Mouse (Mus musculus) heart, embryonic 15.5 days (tissue): Measurements from ENCODE around the gene Mrpl2. TPM values are rescaled to one million over a fixed set of nuclear protein-coding genes. Genes with fewer than 3 reads are reported as not detected.

Experiments used
- ATAC-seq: fragments of 200-750 bp; cut with Nextera tagmentation; replicated peaks from 2 replicates; pipeline ENCODE4 v1.8.0; 2017; ENCODE audit warnings: low read depth, moderate TSS enrichment; ENCODE audit not compliant: insufficient number of reproducible peaks, insufficient read depth, low FRiP score
- H3K27ac ChIP-seq: fragments of 300-500 bp; sonication (generic); 2 replicates; pipeline ENCODE4 v1.5.1; 2015; ENCODE audit warnings: mild to moderate bottlenecking, inconsistent platforms
- H3K27me3 ChIP-seq: fragments of 300-500 bp; sonication (generic); 2 replicates; pipeline ENCODE4 v1.6.1; 2015; ENCODE audit warnings: inconsistent platforms
- H3K36me3 ChIP-seq: fragments of 300-500 bp; sonication (generic); 2 replicates; pipeline ENCODE4 v1.6.1; 2015; ENCODE audit warnings: mild to moderate bottlenecking, inconsistent platforms
- H3K4me1 ChIP-seq: fragments of 300-500 bp; sonication (generic); replicated peaks from 2 replicates; pipeline ENCODE4 v1.6.1; 2015; ENCODE audit warnings: inconsistent platforms
- H3K4me2 ChIP-seq: fragments of 300-500 bp; sonication (generic); 2 replicates; pipeline ENCODE4 v1.6.1; 2015; ENCODE audit warnings: inconsistent platforms, mild to moderate bottlenecking, moderate library complexity
- H3K4me3 ChIP-seq: fragments of 300-500 bp; sonication (generic); 2 replicates; pipeline ENCODE4 v1.5.1; 2015; ENCODE audit warnings: mild to moderate bottlenecking, inconsistent platforms
- H3K9ac ChIP-seq: fragments of 300-500 bp; sonication (generic); 2 replicates; pipeline ENCODE4 v1.6.1; 2015; ENCODE audit warnings: mild to moderate bottlenecking, inconsistent platforms
- H3K9me3 ChIP-seq: fragments of 300-500 bp; sonication (generic); replicated peaks from 2 replicates; pipeline ENCODE4 v1.6.1; 2016; ENCODE audit warnings: inconsistent platforms
- WGBS: fragments of 180-500 bp; shearing (Covaris S2); methylation state at CpG from one replicate; pipeline ENCODE4 v1.1.7; 2015; ENCODE audit warnings: mixed read lengths; 5-methylcytosine and 5-hydroxymethylcytosine counted together
- polyA plus RNA-seq: library from polyadenylated mRNA; unstranded; fragments of >200 nt; fragmentation: Nextera tagmentation; extraction: Ambion mirVana; gene quantifications from 2 replicates; pipeline ENCODE4 v1.2.1, GENCODE M21; 2015

Gene Mrpl2
- polyA plus RNA-seq, 1 experiment from 2014 or later: 94.3 TPM

- H3K4me3 ChIP-seq: peak overlapping the region; percentile 79
- 90% methylated on average over 7 of the region's 7 CpGs for WGBS
These were observed 1.2 kb downstream of the Mrpl2 start for GRCm38 (mm10) chr17:46647279-46647678.

DNA sequence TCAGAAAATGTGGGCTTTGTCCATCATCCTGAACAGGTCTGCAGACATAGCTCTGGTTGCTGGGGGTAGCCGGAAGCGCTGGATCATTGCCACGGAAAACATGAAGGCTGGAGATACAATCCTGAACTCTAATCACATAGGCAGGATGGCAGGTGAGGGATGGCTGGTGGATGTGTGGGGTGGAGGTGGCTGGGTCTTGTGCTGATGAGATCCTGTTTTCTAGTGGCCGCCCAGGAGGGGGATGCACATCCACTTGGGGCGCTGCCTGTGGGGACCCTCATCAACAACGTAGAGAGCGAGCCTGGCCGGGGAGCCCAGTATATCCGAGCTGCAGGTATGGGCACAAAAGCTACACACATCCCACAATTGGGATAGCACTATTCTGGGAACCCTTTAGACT lies 2.4 kb downstream of the Mrpl2 start:
- 88% methylated on average over 9 of the region's 9 CpGs for WGBS
- no peak overlapping the region for H3K27ac ChIP-seq
- H3K27me3 ChIP-seq: no peaks in the 10 kb centered on the region
- no peak overlapping the region for H3K4me3 ChIP-seq
- H3K4me2 ChIP-seq: no peak overlapping the region
- peaks cover 56% of the 10 kb centered on the region for H3K4me1 ChIP-seq
- no peak for ATAC-seq
- no peak overlapping the region for H3K9ac ChIP-seq
- H3K36me3 ChIP-seq: peaks cover 18% of the 10 kb centered on the region
- no peaks in the 10 kb centered on the region for H3K9me3 ChIP-seq

More at GRCm38 (mm10) chr17:46647279-46647678, 1.2 kb downstream of the Mrpl2 start:
- Histone ChIP-seq H3K4me2 (no peak overlapping the region; the same call in 1 of the 2 replicates), H3K27me3 (no peaks in the 10 kb centered on the region), H3K36me3 (peaks cover 9% of the 10 kb centered on the region; the same call in 1 of the 2 replicates), H3K9me3 (no peaks in the 10 kb centered on the region), H3K9ac (0 out of 2 replicates have a peak overlapping the region, but pooled peaks have one; percentile 83), H3K27ac (no peak overlapping the region), H3K4me1 (peaks cover 45% of the 10 kb centered on the region)
- ATAC-seq: no peak

GRCm38 (mm10) chr17:46649811-46650210 lies 3.8 kb downstream of the Mrpl2 start:
- Histone ChIP-seq H3K27me3 (no peaks in the 10 kb centered on the region), H3K9ac (peak overlapping the region; percentile 91), H3K36me3 (peaks cover 32% of the 10 kb centered on the region), H3K9me3 (no peaks in the 10 kb centered on the region), H3K4me2 (peak overlapping the region; percentile 92), H3K4me3 (peak overlapping the region; percentile 82), H3K4me1 (peaks cover 52% of the 10 kb centered on the region), H3K27ac (peak overlapping the region; percentile 99)
- 29% methylated on average over 15 of the region's 15 CpGs for WGBS
- no peak for ATAC-seq

- peaks cover 50% of the 10 kb centered on the region for H3K4me1 ChIP-seq
- peak within 1 kb of the TSS; percentile 92 for H3K4me2 ChIP-seq
- H3K27me3 ChIP-seq: no peaks in the 10 kb centered on the region
- H3K9me3 ChIP-seq: no peaks in the 10 kb centered on the region
- peak within 1 kb of the TSS; percentile 91 for H3K9ac ChIP-seq
- under 1% methylated on average over 57 of the region's 58 CpGs for WGBS
- H3K27ac ChIP-seq: peak within 1 kb of the TSS; percentile 99
- H3K4me3 ChIP-seq: peak within 1 kb of the TSS; percentile 82
- peaks cover 36% of the 10 kb centered on the region for H3K36me3 ChIP-seq
- peak; percentile 94 for ATAC-seq
These were observed 4.4 kb downstream of the Mrpl2 start, which contains the start of gene Cul7 for GRCm38 (mm10) chr17:46650232-46651031. TSS of gene Cul7 (plus strand) at chr17:46650337.

GRCm38 (mm10) chr17:46651292-46651691 lies 5.3 kb downstream of the Mrpl2 start:
- peak overlapping the region; percentile 92 for H3K4me2 ChIP-seq
- H3K27ac ChIP-seq: peak overlapping the region; percentile 99
- ATAC-seq: no peak
- no peaks in the 10 kb centered on the region for H3K27me3 ChIP-seq
- H3K4me3 ChIP-seq: peak overlapping the region; percentile 82
- no peaks in the 10 kb centered on the region for H3K9me3 ChIP-seq
- H3K36me3 ChIP-seq: peaks cover 44% of the 10 kb centered on the region
- peak overlapping the region; percentile 91 for H3K9ac ChIP-seq
- 62% methylated on average over 17 of the region's 17 CpGs for WGBS
- peaks cover 52% of the 10 kb centered on the region for H3K4me1 ChIP-seq

DNA sequence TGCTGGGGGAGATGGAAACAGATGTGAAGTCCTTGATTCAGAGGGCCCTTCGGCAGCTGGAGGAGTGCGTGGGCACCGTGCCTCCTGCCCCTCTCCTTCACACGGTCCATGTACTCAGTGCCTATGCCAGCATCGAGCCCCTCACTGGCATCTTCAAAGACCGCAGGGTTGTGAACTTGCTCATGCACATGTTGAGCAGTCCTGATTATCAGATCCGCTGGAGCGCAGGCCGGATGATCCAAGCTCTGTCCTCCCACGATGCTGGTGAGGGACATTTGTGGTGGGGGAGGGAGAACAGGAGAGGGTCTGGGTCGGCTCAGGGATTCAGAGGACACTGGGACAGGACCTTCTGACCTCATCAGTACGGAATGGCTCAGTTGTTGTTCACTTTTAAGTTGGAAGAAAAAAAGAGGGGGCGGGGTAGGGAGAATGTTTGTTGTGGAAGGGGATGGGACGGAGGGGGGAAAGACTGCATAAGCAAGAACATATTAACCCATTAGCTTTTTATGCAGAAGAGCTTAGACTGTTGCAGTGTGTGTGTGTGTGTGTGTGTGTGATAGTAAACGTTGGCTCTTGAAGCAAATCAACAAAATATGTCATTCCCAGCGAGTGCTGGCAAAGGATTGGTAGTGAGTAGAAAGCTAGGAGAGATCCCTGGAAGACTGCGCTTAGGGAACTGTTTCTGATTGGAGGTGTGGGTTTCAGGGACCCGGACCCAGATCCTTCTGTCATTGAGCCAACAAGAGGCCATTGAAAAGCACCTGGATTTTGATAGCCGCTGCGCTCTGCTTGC lies 5.9 kb downstream of the Mrpl2 start:
- Histone ChIP-seq H3K36me3 (peaks cover 51% of the 10 kb centered on the region), H3K9me3 (no peaks in the 10 kb centered on the region), H3K4me1 (peaks cover 46% of the 10 kb centered on the region), H3K27ac (peak overlapping the region; percentile 99), H3K9ac (peak overlapping the region; percentile 91), H3K4me2 (peak overlapping the region; percentile 92), H3K4me3 (peak overlapping the region; percentile 82), H3K27me3 (no peaks in the 10 kb centered on the region)
- WGBS: 53% methylated on average over 20 of the region's 20 CpGs
- ATAC-seq: no peak

GRCm38 (mm10) chr17:46656054-46656453 lies 10.0 kb downstream of the Mrpl2 start:
- no peak overlapping the region for H3K4me2 ChIP-seq
- peaks cover 81% of the 10 kb centered on the region for H3K36me3 ChIP-seq
- H3K27me3 ChIP-seq: no peaks in the 10 kb centered on the region
- peaks cover 31% of the 10 kb centered on the region for H3K4me1 ChIP-seq
- H3K4me3 ChIP-seq: no peak overlapping the region
- no peak for ATAC-seq
- H3K9me3 ChIP-seq: no peaks in the 10 kb centered on the region
- WGBS: 80% methylated on average over 6 of the region's 6 CpGs
- H3K9ac ChIP-seq: no peak overlapping the region
- no peak overlapping the region for H3K27ac ChIP-seq

DNA sequence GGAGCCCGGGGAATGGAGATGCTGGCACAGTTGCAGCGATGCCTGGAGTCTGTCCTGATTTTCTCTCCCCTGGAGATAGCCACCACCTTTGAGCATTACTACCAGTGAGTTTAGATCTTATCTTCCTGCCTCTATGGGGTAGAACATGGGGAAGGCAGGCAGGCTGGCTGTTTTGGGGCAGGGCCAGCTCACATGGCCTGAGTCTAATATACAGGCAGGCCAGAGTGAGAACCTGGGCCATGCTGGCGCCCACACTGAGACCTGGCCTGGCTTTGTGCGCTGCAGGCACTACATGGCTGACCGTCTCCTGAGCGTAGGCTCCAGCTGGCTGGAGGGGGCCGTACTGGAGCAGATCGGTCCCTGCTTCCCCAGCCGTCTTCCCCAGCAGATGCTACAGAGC lies 15.3 kb downstream of the Mrpl2 start:
- ATAC-seq: no peak
- H3K36me3 ChIP-seq: peaks cover 91% of the 10 kb centered on the region
- H3K4me3 ChIP-seq: no peak overlapping the region
- no peak overlapping the region for H3K4me2 ChIP-seq
- no peak overlapping the region for H3K27ac ChIP-seq
- H3K27me3 ChIP-seq: no peaks in the 10 kb centered on the region
- 95% methylated on average over 9 of the region's 9 CpGs for WGBS
- H3K4me1 ChIP-seq: no peaks in the 10 kb centered on the region
- no peak overlapping the region for H3K9ac ChIP-seq
- no peaks in the 10 kb centered on the region for H3K9me3 ChIP-seq

DNA sequence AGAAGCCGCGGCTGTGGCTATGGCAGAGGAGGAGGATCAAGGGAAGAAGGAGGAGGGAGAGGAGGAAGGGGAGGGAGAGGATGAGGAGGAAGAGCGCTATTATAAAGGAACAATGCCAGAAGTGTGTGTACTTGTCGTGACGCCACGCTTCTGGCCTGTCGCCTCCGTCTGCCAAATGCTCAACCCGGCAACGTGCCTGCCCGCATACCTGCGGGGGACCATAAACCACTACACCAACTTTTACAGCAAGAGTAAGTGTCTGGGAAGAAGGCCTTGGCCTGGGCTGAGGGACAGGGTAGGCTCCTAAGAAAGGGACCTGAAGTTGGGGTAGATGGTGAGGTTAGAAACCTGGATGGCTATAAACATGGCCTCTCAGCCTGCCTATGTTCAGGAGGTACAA lies 16.0 kb downstream of the Mrpl2 start:
- Histone ChIP-seq H3K36me3 (peaks cover 91% of the 10 kb centered on the region), H3K27ac (no peak overlapping the region), H3K4me1 (no peaks in the 10 kb centered on the region), H3K4me2 (no peak overlapping the region), H3K9ac (no peak overlapping the region), H3K27me3 (no peaks in the 10 kb centered on the region), H3K4me3 (no peak overlapping the region), H3K9me3 (no peaks in the 10 kb centered on the region)
- 93% methylated on average over 12 of the region's 12 CpGs for WGBS
- no peak for ATAC-seq

DNA sequence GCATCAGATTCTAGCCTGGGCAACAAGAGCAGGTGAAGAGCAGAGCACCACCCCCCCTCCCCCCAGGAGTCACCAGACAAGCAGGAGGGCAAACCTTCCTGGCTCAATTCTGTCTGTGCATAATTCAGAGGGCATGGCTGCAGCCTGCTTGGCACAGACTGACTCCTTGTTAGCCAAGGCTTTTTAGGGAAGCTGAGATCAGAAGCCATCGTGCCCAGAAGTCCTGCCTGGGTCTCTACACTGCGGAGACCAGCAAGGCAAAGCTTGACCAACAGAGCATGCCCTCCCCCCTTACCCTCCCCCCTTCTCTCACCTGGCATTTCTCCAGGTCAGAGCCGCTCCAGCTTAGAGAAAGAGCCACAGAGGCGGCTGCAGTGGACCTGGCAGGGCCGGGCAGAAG lies 16.7 kb downstream of the Mrpl2 start:
- Histone ChIP-seq H3K9me3 (no peaks in the 10 kb centered on the region), H3K27me3 (no peaks in the 10 kb centered on the region), H3K27ac (no peak overlapping the region), H3K4me2 (no peak overlapping the region), H3K4me1 (no peaks in the 10 kb centered on the region), H3K36me3 (peaks cover 90% of the 10 kb centered on the region), H3K4me3 (no peak overlapping the region), H3K9ac (no peak overlapping the region)
- ATAC-seq: no peak
- 82% methylated on average over 5 of the region's 5 CpGs for WGBS

GRCm38 (mm10) chr17:46667712-46668111 lies 21.7 kb downstream of the Mrpl2 start:
- peaks cover under 1% of the 10 kb centered on the region; the same call in 1 of the 2 replicates for H3K4me1 ChIP-seq
- 75% methylated on average over 16 of the region's 16 CpGs for WGBS
- peaks cover 67% of the 10 kb centered on the region for H3K36me3 ChIP-seq
- no peak overlapping the region for H3K27ac ChIP-seq
- H3K4me3 ChIP-seq: no peak overlapping the region
- H3K9me3 ChIP-seq: no peaks in the 10 kb centered on the region
- no peak overlapping the region for H3K9ac ChIP-seq
- no peak for ATAC-seq
- H3K4me2 ChIP-seq: no peak overlapping the region
- no peaks in the 10 kb centered on the region for H3K27me3 ChIP-seq
